In genomic region chr8:45874945-45875626, GRCm38 (mm10) we compare ENCODE assay signal across 8 mouse cellular contexts. TPM values are rescaled to one million over a fixed set of nuclear protein-coding genes. Genes with fewer than 3 reads are reported as not detected.
DNase-seq lines count a peak whose midpoint lies in the region; ATAC-seq lines count a peak whose summit lies in the region.

No protein-coding gene starts in this region.

- no peak overlapping the region for H3K9ac ChIP-seq in hindbrain, embryonic 13.5 days

- H3K36me3 ChIP-seq in hindbrain, embryonic 13.5 days, result no peaks in the 10 kb centered on the region

- H3K4me1 ChIP-seq in hindbrain, embryonic 13.5 days (replicated peaks), result peaks cover 12% of the 10 kb centered on the region

- no peak overlapping the region for H3K4me2 ChIP-seq in hindbrain, embryonic 13.5 days

- peak; percentile 87 for ATAC-seq in hindbrain, embryonic 13.5 days (ENCODE audit: low FRiP score)
- no peak for ATAC-seq in erythroid progenitor cell, adult 5-6 weeks (replicated peaks; ENCODE audit: low FRiP score, poor library complexity, severe bottlenecking)

- H3K4me3 ChIP-seq in hindbrain, embryonic 13.5 days, result no peak overlapping the region

- no peaks in the 10 kb centered on the region for H3K9me3 ChIP-seq in hindbrain, embryonic 13.5 days

- DNase-seq in adrenal gland, adult 8-10 months, result peak; percentile 79
- peak; percentile 55 for DNase-seq in embryo, embryonic 10 days (ENCODE audit: low spot score)
- DNase-seq in gastrocnemius, postnatal 10 days, result peak; percentile 90
- peak; percentile 77 for DNase-seq in layer of hippocampus, adult 9-11 months
- peak; percentile 96 for DNase-seq in lung, postnatal 10 days
- DNase-seq in right cerebral cortex, postnatal 10 days (ENCODE audit: low spot score in 2 of 2), result peak; percentile 75 to 78

- H3K27ac ChIP-seq in hindbrain, embryonic 13.5 days, result peak overlapping the region; percentile 82

- H3K27me3 ChIP-seq in hindbrain, embryonic 13.5 days, result no peaks in the 10 kb centered on the region

- 18% methylated on average over 10 of the region's 10 CpGs for WGBS in hindbrain, embryonic 13.5 days

RNA-seq across cellular contexts. Expression of gene Pdlim3, which starts 10.2 kb away (rescaled TPM):
- 1 to 10 TPM; 1.3 to 2.2 (median 2.1) TPM for total RNA-seq in adrenal gland, adult 8-10 months (2022)
- 100 to 1,000 TPM; 594 to 743 TPM for total RNA-seq in gastrocnemius, postnatal 10 days (2021)
- 18.1 and 20.0 TPM in 2 replicates for polyA plus RNA-seq in hindbrain, embryonic 13.5 days (2015; fragmentation: Nextera tagmentation; extraction: Ambion mirVana)
- total RNA-seq in erythroid progenitor cell, adult 5-6 weeks (2015; ENCODE audit: low replicate concordance), result not detected in 2 replicates
- not detected in 2 replicates for total RNA-seq in erythroid progenitor cell, adult 5-6 weeks (2017; ENCODE audit: low replicate concordance)

RNA-seq across cellular contexts. Expression of gene Ccdc110, which starts 59.3 kb away (rescaled TPM):
- not detected for total RNA-seq in adrenal gland, adult 8-10 months (2022)
- not detected for total RNA-seq in gastrocnemius, postnatal 10 days (2021)
- 0.06 and 0.19 TPM in 2 replicates for polyA plus RNA-seq in hindbrain, embryonic 13.5 days (2015; fragmentation: Nextera tagmentation; extraction: Ambion mirVana)
- total RNA-seq in erythroid progenitor cell, adult 5-6 weeks (2015; ENCODE audit: low replicate concordance), result not detected in 2 replicates
- not detected in 2 replicates for total RNA-seq in erythroid progenitor cell, adult 5-6 weeks (2017; ENCODE audit: low replicate concordance)

Comparison
In these comparisons a context has a peak if more than half of its experiments do, and no peak if none do; other contexts are left out.
1. RNA of gene Pdlim3, which starts 10.2 kb away (total RNA-seq): 594 to 743 TPM in gastrocnemius, postnatal 10 days; 1.3 to 2.2 TPM in adrenal gland, adult 8-10 months and not detected in erythroid progenitor cell, adult 5-6 weeks; every median in the first group is over 100 times any median in the second.
2. Peak in every context shown above with its lines, with median percentiles within 50 percentile points of each other: DNase-seq.